Mouse (Mus musculus) lung, postnatal 0 days (tissue): ENCODE measurements around the gene Nrcam. TPM values are rescaled to one million over a fixed set of nuclear protein-coding genes. Genes with fewer than 3 reads are reported as not detected.

Experiments used
- ATAC-seq: fragments of 200-750 bp; cut with Nextera tagmentation; 2 replicates; pipeline ENCODE4 v1.8.0; 2017; ENCODE audit warnings: moderate library complexity
- DNase-seq: peaks from one replicate; pipeline ENCODE4 v3.0.0-alpha.2; 2016; ENCODE audit warnings: low spot score
- H3K27ac ChIP-seq: fragments of 300-500 bp; sonication (generic); 2 replicates; pipeline ENCODE4 v1.5.1; 2014; ENCODE audit warnings: antibody characterized with exemption, mild to moderate bottlenecking, low read length, mixed read lengths
- H3K27me3 ChIP-seq: fragments of 300-500 bp; sonication (generic); replicated peaks from 2 replicates; pipeline ENCODE4 v1.6.1; 2014; ENCODE audit warnings: low read length, mixed read lengths; ENCODE audit not compliant: insufficient read depth
- H3K36me3 ChIP-seq: fragments of 300-500 bp; sonication (generic); 2 replicates; pipeline ENCODE4 v1.6.1; 2014; ENCODE audit warnings: low read length, mixed read lengths; ENCODE audit not compliant: insufficient read depth
- H3K4me1 ChIP-seq: fragments of 300-500 bp; sonication (generic); 2 replicates; pipeline ENCODE4 v1.6.1; 2014; ENCODE audit warnings: antibody characterized with exemption, low read depth, low read length, mixed read lengths; ENCODE audit not compliant: insufficient read depth
- H3K4me2 ChIP-seq: fragments of 300-500 bp; sonication (generic); replicated peaks from 2 replicates; pipeline ENCODE4 v1.6.1; 2014; ENCODE audit warnings: low read depth, mild to moderate bottlenecking, low read length, moderate library complexity, mixed read lengths
- H3K4me3 ChIP-seq: fragments of 300-500 bp; sonication (generic); 2 replicates; pipeline ENCODE4 v1.5.1; 2014; ENCODE audit warnings: low read depth, low read length
- H3K9ac ChIP-seq: fragments of 300-500 bp; sonication (generic); replicated peaks from 2 replicates; pipeline ENCODE4 v1.6.1; 2014; ENCODE audit warnings: low read depth, mild to moderate bottlenecking
- H3K9me3 ChIP-seq: fragments of 300-500 bp; sonication (generic); 2 replicates; pipeline ENCODE4 v1.6.1; 2016; ENCODE audit warnings: low read length, mixed read lengths
- CTCF ChIP-seq: IDR thresholded peaks from 2 replicates; pipeline ENCODE4 v1.5.1; 2016; ENCODE audit warnings: antibody characterized with exemption, mild to moderate bottlenecking
- EP300 ChIP-seq: IDR thresholded peaks from 2 replicates; pipeline ENCODE4 v1.6.1; 2016; ENCODE audit warnings: antibody characterized with exemption, mild to moderate bottlenecking, control low read depth
- WGBS: fragments of 180-500 bp; shearing (Covaris S2); extraction: QIAGEN DNeasy Blood & Tissue Kit; methylation state at CpG from one replicate; pipeline ENCODE4 v1.1.7; 2014; 5-methylcytosine and 5-hydroxymethylcytosine counted together
- polyA plus RNA-seq: library from polyadenylated mRNA; unstranded; fragments of >200 nt; fragmentation: Nextera tagmentation; extraction: Ambion mirVana; gene quantifications from 2 replicates; pipeline ENCODE4 v1.2.1, GENCODE M21; 2015

Gene Nrcam
- polyA plus RNA-seq, 1 experiment from 2014 or later, result 10.3 TPM

DNA sequence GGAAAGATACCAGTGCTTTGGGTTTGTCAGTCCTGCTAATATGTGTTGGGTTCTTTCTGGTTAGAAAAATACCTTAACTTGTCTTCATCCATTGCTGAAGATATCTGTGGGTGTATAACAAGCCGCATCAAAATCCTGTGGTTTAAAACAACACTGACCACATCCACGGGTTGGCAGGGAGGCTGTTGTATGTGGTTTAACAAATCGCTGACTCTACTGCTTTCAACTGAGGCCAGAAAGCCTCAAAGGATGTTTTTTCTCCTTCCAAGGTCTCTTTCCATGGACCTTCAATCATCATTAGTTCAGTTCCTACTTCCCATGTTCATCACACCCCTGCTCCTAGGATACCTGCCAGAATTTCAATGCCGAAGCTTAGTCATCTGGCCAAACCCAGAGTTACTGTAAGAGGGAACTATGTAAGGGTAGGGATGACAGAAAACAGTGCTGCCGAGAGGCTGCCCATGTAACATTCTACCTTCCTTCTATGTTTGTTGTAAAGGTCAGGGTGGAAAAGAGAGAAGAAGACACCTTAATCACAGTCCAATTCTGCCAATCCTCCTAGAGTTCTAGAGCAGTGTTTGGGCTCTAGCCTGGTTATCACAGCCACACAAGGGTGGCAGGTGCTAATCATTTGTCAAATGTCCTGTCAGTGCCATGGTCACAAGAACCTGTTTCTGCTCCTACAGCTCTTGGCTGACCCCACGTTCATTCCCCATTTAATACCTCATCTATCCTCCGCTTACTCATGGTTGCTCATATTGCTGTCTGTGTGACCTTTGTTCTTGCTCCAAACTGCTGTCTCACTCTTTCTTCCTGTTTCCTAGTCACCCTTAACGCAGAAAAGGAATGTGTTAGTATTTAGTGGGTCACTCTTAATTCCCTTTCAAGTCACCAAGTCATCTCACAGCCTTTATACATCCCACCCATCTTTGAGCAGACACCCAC lies 196.2 kb downstream of the Nrcam start:
- Histone ChIP-seq H3K4me3 (no peak overlapping the region), H3K27ac (no peak overlapping the region), H3K9me3 (no peaks in the 10 kb centered on the region), H3K4me2 (no peak overlapping the region), H3K36me3 (no peaks in the 10 kb centered on the region), H3K9ac (no peak overlapping the region), H3K4me1 (no peaks in the 10 kb centered on the region), H3K27me3 (no peaks in the 10 kb centered on the region)
- 59% methylated on average over 8 of the region's 8 CpGs for WGBS
- ATAC-seq, result no peak
- TF ChIP-seq EP300 (no peak), CTCF (no peak)
- DNase-seq, result no peak

DNA sequence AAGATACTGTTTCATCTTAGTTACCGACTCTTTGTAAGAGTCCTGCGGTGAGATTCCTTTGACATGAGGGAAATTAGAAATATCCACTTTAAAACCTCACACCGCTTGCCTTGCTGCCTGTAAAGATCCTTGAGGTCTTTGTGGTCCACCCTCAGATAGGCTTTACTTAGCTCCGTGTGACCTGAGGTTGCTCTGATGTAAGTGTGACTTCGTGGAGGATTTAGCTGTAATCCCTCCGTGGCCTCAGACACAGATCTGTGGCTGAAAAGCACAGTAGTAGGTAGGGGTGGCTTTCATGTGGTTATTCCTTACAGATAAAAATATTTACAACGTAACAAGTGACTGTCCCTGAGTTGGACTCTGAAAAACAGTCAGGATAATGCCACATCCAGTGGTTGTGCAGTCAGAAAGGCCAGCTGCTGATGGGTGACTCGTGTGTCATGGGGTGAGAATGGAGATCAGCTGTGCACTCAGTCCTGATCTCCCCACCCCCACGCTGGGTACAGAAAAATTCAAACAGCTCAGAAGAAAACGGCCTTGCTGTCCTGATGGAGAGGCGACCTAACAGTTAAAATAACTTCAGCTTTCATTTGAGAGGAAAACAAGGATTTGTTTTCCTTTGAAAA lies 199.8 kb downstream of the Nrcam start:
- H3K4me2 ChIP-seq, result no peak overlapping the region
- H3K4me1 ChIP-seq, result no peaks in the 10 kb centered on the region
- no peaks in the 10 kb centered on the region for H3K9me3 ChIP-seq
- no peak for DNase-seq
- no peak overlapping the region for H3K4me3 ChIP-seq
- ATAC-seq, result no peak
- H3K36me3 ChIP-seq, result no peaks in the 10 kb centered on the region
- TF ChIP-seq CTCF (no peak), EP300 (no peak)
- H3K27me3 ChIP-seq, result no peaks in the 10 kb centered on the region
- H3K9ac ChIP-seq, result no peak overlapping the region
- no peak overlapping the region for H3K27ac ChIP-seq
- WGBS, result 31% methylated on average over 11 of the region's 11 CpGs

DNA sequence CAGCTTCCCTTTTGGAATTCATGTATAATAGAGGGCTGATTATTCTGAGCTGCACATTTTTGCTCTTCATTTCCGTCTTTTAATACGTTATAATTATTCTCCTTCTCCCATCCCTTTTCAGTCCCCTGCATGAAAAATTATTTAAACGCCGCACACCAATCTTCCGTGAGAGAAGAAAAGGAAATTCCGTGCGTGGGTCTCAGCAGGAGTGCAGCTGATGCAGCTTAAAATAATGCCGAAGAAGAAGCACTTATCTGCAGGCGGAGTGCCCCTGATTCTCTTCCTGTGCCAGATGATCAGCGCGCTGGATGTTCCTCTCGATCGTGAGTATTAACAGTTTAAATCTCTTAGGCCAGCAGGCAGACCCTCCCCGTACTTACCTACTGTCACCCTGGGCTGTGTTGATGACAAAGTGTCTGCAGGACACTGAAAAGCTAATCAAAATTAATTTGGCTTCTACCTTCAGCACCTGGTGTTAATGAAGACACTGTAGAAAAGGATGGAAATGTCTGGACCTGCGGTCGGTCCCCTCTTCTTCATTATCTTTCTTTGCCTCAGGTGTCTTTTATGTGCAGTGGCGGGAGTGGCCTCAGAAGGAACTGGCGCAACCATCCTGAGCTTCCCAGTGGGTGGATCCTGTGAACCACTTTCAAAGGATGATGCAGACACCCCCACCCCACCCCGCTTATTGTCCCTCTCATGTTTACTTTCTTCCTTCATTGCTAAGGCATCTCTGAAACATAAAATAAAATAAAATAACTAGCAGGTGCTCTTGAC lies 203.8 kb downstream of the Nrcam start:
- Histone ChIP-seq H3K9me3 (no peaks in the 10 kb centered on the region), H3K27ac (no peak overlapping the region), H3K9ac (no peak overlapping the region), H3K4me1 (no peaks in the 10 kb centered on the region), H3K4me2 (no peak overlapping the region), H3K4me3 (no peak overlapping the region), H3K36me3 (no peaks in the 10 kb centered on the region), H3K27me3 (no peaks in the 10 kb centered on the region)
- ATAC-seq (no peak), DNase-seq (no peak)
- TF ChIP-seq EP300 (no peak), CTCF (no peak)
- WGBS, result 75% methylated on average over 19 of the region's 19 CpGs

DNA sequence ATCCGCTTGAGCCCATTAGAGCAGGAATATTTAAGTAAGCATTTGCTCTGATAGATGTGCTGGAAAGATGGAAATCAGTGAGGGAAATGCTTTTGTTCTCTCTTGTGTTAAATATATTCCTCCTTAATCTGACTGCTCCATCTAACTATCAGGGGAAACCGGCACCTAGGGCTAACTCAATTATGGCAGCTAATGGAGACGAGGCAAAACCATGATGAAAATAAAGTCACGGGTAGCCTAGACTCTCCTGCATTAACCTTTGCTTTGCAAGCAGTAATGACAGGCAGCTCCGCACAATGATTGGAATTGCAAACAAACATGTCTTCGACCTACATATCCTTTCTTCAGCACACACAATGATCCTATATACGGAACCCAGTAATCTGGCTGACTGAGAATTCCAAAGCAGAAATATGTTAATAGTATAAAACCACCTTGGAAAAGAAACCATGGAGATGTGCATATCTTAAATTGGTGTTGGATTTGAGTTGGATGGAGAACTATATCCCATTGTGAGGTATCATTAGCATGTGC lies 205.5 kb downstream of the Nrcam start:
- WGBS, result 87% methylated on average over 7 of the region's 7 CpGs

DNA sequence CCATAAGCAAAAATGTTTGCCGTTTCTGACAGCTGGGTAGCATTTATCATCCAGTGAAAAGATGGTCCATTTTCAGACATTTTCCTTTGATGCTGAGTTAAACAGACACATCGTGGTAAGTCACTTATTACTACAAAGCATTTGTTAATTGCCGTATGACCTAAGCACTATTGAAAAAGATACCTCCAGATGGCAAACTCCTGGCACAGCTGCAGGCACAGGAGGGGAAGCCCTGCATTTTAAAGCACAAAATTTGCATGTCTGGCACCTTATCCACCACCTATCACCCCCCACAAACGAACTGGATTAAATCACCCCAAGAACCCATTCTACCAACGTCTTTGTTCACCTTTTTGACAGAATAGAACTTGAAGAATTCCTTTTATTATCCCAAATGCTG lies 206.9 kb downstream of the Nrcam start:
- WGBS, result 20% methylated on average over 5 of the region's 5 CpGs
- H3K9ac ChIP-seq, result no peak overlapping the region
- H3K4me3 ChIP-seq, result no peak overlapping the region
- no peak overlapping the region for H3K4me2 ChIP-seq
- no peak overlapping the region for H3K27ac ChIP-seq
- H3K9me3 ChIP-seq, result no peaks in the 10 kb centered on the region
- H3K36me3 ChIP-seq, result no peaks in the 10 kb centered on the region
- ATAC-seq (no peak), DNase-seq (no peak)
- no peaks in the 10 kb centered on the region for H3K27me3 ChIP-seq
- TF ChIP-seq EP300 (no peak), CTCF (no peak)
- H3K4me1 ChIP-seq, result no peaks in the 10 kb centered on the region

More for the DNA sequence above, 205.5 kb downstream of the Nrcam start:
- H3K9me3 ChIP-seq, result no peaks in the 10 kb centered on the region
- H3K27me3 ChIP-seq, result no peaks in the 10 kb centered on the region
- no peaks in the 10 kb centered on the region for H3K36me3 ChIP-seq
- no peak overlapping the region for H3K9ac ChIP-seq
- H3K4me2 ChIP-seq, result no peak overlapping the region
- no peak for TF ChIP-seq CTCF
- no peak for TF ChIP-seq EP300
- H3K27ac ChIP-seq, result no peak overlapping the region
- H3K4me3 ChIP-seq, result no peak overlapping the region
- ATAC-seq, result no peak
- H3K4me1 ChIP-seq, result no peaks in the 10 kb centered on the region
- no peak for DNase-seq
